Mouse (Mus musculus): ENCODE data around the gene Smg1. TPM values are rescaled to one million over a fixed set of nuclear protein-coding genes. Genes with fewer than 3 reads are reported as not detected.

The Smg1 gene
- total and polyA plus RNA-seq, 2 experiments from 2014 or later = 14.2 to 57.4 TPM

DNA sequence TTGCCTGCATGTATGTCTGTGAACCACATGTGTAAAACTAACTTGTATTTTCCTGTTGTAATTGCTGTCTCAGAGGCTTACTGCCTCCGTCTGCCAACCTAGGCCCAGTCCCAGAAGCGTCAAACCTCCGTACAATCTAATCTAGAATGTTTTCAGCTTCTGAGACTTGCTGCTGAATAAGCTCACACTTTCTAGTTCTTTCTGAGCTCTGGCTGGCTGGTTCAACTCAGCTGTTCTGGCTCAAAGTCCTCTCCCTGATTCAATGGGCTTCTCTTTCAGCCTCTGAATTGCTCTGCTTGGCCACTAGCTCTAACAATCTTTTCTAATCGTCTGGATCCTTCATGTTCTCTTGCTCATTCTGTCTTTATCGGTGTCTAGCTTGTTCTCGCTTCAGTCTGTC is 13.3 kb upstream of the Smg1 start:
- Histone ChIP-seq H3K36me3 (ENCODE audit: insufficient read depth) (no peaks in the 10 kb centered on the region), H3K9me3 (ENCODE audit: low read length) (no peaks in the 10 kb centered on the region), H3K4me2 (ENCODE audit: low read depth) (no peak overlapping the region), H3K4me1 (ENCODE audit: insufficient read depth) (no peaks in the 10 kb centered on the region), H3K27me3 (ENCODE audit: insufficient read depth, low read length) (no peaks in the 10 kb centered on the region), H3K4me3 (ENCODE audit: low read depth, low read length) (no peak overlapping the region), H3K9ac (no peak overlapping the region), H3K27ac (ENCODE audit: low read depth, low read length) (no peak overlapping the region)
- DNase-seq (no peak), ATAC-seq (no peak)
- no peak for TF ChIP-seq CTCF (IDR thresholded peaks at IDR 0.05; ENCODE audit: low read depth)
- 82% methylated on average over 6 of the region's 6 CpGs for WGBS

DNA sequence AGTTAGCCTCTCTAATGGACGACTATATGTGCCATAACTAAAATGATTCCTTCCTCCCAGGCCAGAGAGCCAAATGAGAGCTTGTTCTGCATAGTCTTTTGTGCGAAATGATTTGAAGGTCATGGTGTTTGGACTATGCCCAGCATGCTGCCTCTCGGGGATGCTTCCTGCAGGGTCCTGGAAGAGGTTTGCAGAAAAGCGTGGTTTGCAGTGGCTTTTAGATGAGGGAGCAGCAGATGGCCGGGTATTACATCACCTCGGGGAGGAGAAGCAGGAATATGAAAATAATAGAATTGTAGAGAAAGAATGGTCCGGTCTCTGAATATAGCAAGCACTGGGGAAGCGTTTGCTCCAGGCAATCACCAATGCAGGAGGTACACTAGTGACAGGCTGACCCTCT is 11.0 kb upstream of the Smg1 start:
- H3K4me3 ChIP-seq (ENCODE audit: low read depth, low read length) = no peak overlapping the region
- TF ChIP-seq CTCF (IDR thresholded peaks at IDR 0.05; ENCODE audit: low read depth) = no peak
- DNase-seq (peak; percentile 5), ATAC-seq (no peak)
- H3K4me2 ChIP-seq (ENCODE audit: low read depth) = no peak overlapping the region
- no peaks in the 10 kb centered on the region for H3K36me3 ChIP-seq (ENCODE audit: insufficient read depth)
- H3K9ac ChIP-seq = no peak overlapping the region
- H3K27ac ChIP-seq (ENCODE audit: low read depth, low read length) = no peak overlapping the region; the same call in 1 of the 2 replicates
- WGBS = 48% methylated on average over 8 of the region's 8 CpGs
- no peaks in the 10 kb centered on the region for H3K9me3 ChIP-seq (ENCODE audit: low read length)
- no peaks in the 10 kb centered on the region for H3K4me1 ChIP-seq (ENCODE audit: insufficient read depth)
- no peaks in the 10 kb centered on the region for H3K27me3 ChIP-seq (ENCODE audit: insufficient read depth, low read length)

DNA sequence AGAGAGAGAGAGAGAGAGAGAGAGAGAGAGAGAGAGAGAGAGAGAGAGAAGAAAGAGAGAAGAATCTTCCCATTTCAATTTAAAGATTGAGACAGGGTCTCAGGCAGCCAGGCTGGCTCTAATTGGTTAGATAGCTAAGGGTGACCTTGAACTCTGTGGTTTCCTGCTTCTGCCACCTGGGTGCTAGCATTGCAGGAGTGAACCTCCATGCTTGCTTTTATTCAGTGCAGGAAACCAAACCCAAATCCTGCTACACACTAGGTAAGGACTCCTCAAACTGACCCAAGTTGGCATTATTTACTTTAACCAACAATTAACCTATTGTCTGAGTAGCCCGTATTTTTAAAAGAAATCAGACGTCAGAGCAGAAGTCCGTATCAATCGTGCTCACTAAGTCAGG is 10.5 kb upstream of the Smg1 start:
- Histone ChIP-seq H3K27me3 (ENCODE audit: insufficient read depth, low read length) (no peaks in the 10 kb centered on the region), H3K4me2 (ENCODE audit: low read depth) (no peak overlapping the region), H3K4me3 (ENCODE audit: low read depth, low read length) (no peak overlapping the region), H3K27ac (ENCODE audit: low read depth, low read length) (no peak overlapping the region; the same call in 1 of the 2 replicates), H3K36me3 (ENCODE audit: insufficient read depth) (no peaks in the 10 kb centered on the region), H3K9me3 (ENCODE audit: low read length) (no peaks in the 10 kb centered on the region), H3K9ac (no peak overlapping the region), H3K4me1 (ENCODE audit: insufficient read depth) (no peaks in the 10 kb centered on the region)
- WGBS = 62% methylated on average over 4 of the region's 4 CpGs
- DNase-seq (no peak), ATAC-seq (no peak)
- no peak for TF ChIP-seq CTCF (IDR thresholded peaks at IDR 0.05; ENCODE audit: low read depth)

DNA sequence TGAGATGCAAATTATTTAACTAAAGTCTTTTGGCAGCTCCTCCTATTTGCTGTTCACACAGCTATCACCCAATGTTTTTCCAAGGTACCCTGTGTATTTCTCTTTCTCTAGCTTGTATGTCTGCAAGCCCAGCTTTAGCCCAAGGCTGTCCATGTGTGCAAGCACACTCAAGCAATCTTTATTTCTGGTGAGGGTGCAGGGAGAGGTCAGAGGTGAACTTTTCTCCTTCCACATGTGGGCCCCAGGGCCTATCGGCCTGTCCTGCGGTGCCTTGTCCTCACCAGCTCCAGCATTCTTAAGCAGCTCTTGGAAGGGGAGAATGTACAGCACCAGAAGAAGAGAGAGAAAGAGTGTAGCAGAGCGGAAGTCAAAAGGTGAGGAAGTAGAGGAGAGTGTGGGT is 9.5 kb upstream of the Smg1 start:
- TF ChIP-seq CTCF (IDR thresholded peaks at IDR 0.05; ENCODE audit: low read depth) = no peak
- Histone ChIP-seq H3K9ac (no peak overlapping the region), H3K27ac (ENCODE audit: low read depth, low read length) (no peak overlapping the region), H3K4me3 (ENCODE audit: low read depth, low read length) (no peak overlapping the region), H3K4me1 (ENCODE audit: insufficient read depth) (no peaks in the 10 kb centered on the region), H3K9me3 (ENCODE audit: low read length) (no peaks in the 10 kb centered on the region), H3K4me2 (ENCODE audit: low read depth) (no peak overlapping the region), H3K36me3 (ENCODE audit: insufficient read depth) (no peaks in the 10 kb centered on the region), H3K27me3 (ENCODE audit: insufficient read depth, low read length) (no peaks in the 10 kb centered on the region)
- DNase-seq = no peak
- ATAC-seq = no peak
- 91% methylated on average over 3 of the region's 3 CpGs for WGBS

DNA sequence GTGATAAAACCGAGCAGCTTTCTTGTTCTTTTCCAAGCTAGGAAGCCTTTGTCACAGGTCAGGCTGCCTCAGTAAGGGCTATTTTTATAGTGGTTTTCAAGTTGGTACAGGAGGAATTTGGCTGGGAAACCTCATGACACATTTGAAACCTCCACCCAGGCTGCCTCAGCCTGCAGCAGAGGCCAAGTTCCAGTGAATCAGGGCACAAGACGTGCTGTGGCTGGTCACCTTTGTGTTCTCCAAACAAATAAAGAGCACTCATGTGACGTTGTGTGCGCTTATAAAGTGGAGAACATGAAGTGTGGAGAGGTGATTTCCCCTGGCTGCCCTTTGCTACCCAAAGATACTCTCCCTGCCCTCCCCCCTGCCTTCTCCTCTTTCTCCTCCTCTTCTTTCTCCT is 8.9 kb upstream of the Smg1 start:
- no peak overlapping the region for H3K27ac ChIP-seq (ENCODE audit: low read depth, low read length)
- DNase-seq = no peak
- no peak for ATAC-seq
- 33% methylated on average over 4 of the region's 4 CpGs for WGBS
- no peaks in the 10 kb centered on the region for H3K4me1 ChIP-seq (ENCODE audit: insufficient read depth)
- H3K9me3 ChIP-seq (ENCODE audit: low read length) = no peaks in the 10 kb centered on the region
- no peaks in the 10 kb centered on the region for H3K27me3 ChIP-seq (ENCODE audit: insufficient read depth, low read length)
- no peak overlapping the region for H3K4me3 ChIP-seq (ENCODE audit: low read depth, low read length)
- TF ChIP-seq CTCF (IDR thresholded peaks at IDR 0.05; ENCODE audit: low read depth) = no peak
- H3K9ac ChIP-seq = no peak overlapping the region
- H3K36me3 ChIP-seq (ENCODE audit: insufficient read depth) = no peaks in the 10 kb centered on the region
- H3K4me2 ChIP-seq (ENCODE audit: low read depth) = no peak overlapping the region

DNA sequence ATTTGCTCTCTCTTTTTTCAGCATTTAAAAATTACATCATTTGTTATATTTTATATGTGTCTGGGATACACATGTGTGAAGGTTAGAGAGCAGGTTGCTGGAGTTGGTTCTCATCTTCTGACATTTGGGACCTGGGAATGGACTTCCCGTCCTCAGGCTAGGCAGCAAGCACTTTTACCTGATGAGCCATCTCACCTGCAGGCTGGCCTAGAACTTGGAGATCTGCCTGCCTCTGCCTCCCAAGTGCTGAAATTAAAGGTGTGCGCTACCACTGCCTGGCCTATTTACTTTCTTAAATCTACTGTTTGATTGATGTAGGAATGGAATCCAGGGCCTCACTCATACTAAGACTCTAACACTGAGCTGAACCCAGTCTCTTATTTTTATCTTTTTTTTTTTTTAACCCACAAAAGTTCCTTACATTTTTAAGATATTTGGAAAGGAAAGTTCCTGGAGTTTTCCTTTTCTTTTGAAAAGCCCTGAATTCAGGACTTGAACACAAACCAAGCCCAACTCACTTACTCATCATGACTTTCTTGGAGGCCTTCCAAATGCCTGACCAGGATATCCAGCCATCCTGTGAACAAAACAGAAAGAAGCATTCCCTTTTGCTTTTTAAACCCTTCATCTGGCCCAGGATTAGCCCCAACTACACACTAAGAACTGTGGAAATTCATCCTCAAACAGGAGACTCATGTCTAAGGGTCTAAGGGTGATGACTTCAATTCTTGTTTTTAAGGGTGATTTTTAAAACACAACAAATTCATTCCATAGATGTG is 8.1 kb upstream of the Smg1 start:
- H3K9me3 ChIP-seq (ENCODE audit: low read length) = no peaks in the 10 kb centered on the region
- DNase-seq (no peak), ATAC-seq (no peak)
- H3K4me3 ChIP-seq (ENCODE audit: low read depth, low read length) = no peak overlapping the region
- H3K36me3 ChIP-seq (ENCODE audit: insufficient read depth) = no peaks in the 10 kb centered on the region
- H3K27me3 ChIP-seq (ENCODE audit: insufficient read depth, low read length) = no peaks in the 10 kb centered on the region
- H3K9ac ChIP-seq = no peak overlapping the region
- WGBS = 95% methylated on average over 2 of the region's 2 CpGs
- TF ChIP-seq CTCF (IDR thresholded peaks at IDR 0.05; ENCODE audit: low read depth) = no peak
- no peak overlapping the region for H3K27ac ChIP-seq (ENCODE audit: low read depth, low read length)
- H3K4me1 ChIP-seq (ENCODE audit: insufficient read depth) = no peaks in the 10 kb centered on the region
- H3K4me2 ChIP-seq (ENCODE audit: low read depth) = no peak overlapping the region

DNA sequence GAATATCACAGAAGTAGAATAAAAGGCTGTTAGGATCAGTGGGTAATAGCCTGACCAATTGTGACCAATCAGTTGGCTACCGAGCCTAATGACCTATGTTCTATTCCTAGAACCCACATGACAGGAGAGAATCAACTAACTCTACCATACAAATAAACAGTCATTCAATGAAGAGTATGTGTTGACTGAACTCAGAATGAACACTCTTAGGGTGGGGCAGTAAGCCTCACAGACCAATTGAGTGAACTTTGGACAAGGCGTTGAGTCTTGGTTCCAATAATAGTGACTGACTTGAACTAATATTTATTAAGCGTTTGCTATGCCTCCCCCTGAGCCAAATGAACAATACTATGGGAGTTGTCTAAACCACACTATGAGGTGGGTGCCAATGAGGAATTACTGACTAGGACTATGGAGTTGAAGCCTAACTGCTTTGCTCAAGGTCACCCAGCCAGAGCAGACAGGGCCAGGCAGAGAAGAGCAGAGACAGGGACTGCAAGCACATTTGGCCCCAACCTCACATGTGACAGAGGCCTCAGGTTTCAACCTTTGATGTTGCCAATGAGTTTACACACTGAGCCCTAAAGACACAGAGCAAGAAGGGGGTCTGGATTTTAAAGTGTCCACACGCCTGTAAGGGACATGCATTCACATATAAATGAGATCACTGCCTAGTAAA is 7.2 kb upstream of the Smg1 start:
- no peak for ATAC-seq

More for the DNA sequence above, 7.2 kb upstream of the Smg1 start:
- no peak for DNase-seq
- H3K27me3 ChIP-seq (ENCODE audit: insufficient read depth, low read length) = no peaks in the 10 kb centered on the region
- no peak for TF ChIP-seq CTCF (IDR thresholded peaks at IDR 0.05; ENCODE audit: low read depth)
- no peaks in the 10 kb centered on the region for H3K9me3 ChIP-seq (ENCODE audit: low read length)
- H3K4me2 ChIP-seq (ENCODE audit: low read depth) = no peak overlapping the region
- no peak overlapping the region for H3K9ac ChIP-seq
- H3K4me1 ChIP-seq (ENCODE audit: insufficient read depth) = no peaks in the 10 kb centered on the region
- H3K36me3 ChIP-seq (ENCODE audit: insufficient read depth) = no peaks in the 10 kb centered on the region
- H3K4me3 ChIP-seq (ENCODE audit: low read depth, low read length) = no peak overlapping the region
- WGBS = 87% methylated on average over 4 of the region's 4 CpGs
- no peak overlapping the region for H3K27ac ChIP-seq (ENCODE audit: low read depth, low read length)
